Mouse (Mus musculus) ES-Bruce4 (cell line): ENCODE results near the gene 1700012P22Rik. TPM values are rescaled to one million over a fixed set of nuclear protein-coding genes. Genes with fewer than 3 reads are reported as not detected.

ENCODE experiments used
- H3K27ac ChIP-seq: 2 replicates; pipeline ENCODE4 v1.5.1; 2012; ENCODE audit warnings: low read length, inconsistent platforms; ENCODE audit not compliant: insufficient read depth
- H3K27me3 ChIP-seq: 2 replicates; pipeline ENCODE4 v1.6.1; 2012; ENCODE audit warnings: mild to moderate bottlenecking, low read length, inconsistent platforms; ENCODE audit not compliant: control insufficient read depth, poor library complexity, insufficient read depth, severe bottlenecking
- H3K36me3 ChIP-seq: 2 replicates; pipeline ENCODE4 v1.6.1; 2012; ENCODE audit warnings: inconsistent platforms, mild to moderate bottlenecking, low read length, moderate library complexity; ENCODE audit not compliant: control insufficient read depth, poor library complexity, insufficient read depth, severe bottlenecking
- H3K4me1 ChIP-seq: one replicate; pipeline ENCODE4 v1.8.1; 2011; ENCODE audit warnings: low read length; ENCODE audit not compliant: control insufficient read depth, insufficient read depth
- H3K4me3 ChIP-seq: 2 replicates; pipeline ENCODE4 v1.5.1; 2011; ENCODE audit warnings: low read depth, mild to moderate bottlenecking, low read length
- H3K9ac ChIP-seq: 2 replicates; pipeline ENCODE4 v1.6.1; 2012; ENCODE audit warnings: low read depth, mild to moderate bottlenecking, inconsistent platforms; ENCODE audit not compliant: poor library complexity, severe bottlenecking
- H3K9me3 ChIP-seq: replicated peaks from 2 replicates; pipeline ENCODE4 v1.6.1; 2012; ENCODE audit warnings: mild to moderate bottlenecking, low read length, inconsistent platforms; ENCODE audit not compliant: control insufficient read depth, poor library complexity, insufficient read depth, severe bottlenecking
- CTCF ChIP-seq: IDR thresholded peaks from one replicate; pipeline ENCODE4 v1.8.1; 2011; ENCODE audit warnings: low read depth, low read length
- EP300 ChIP-seq: IDR thresholded peaks from 2 replicates; pipeline ENCODE4 v1.6.1; 2011; ENCODE audit warnings: low read depth, low read length; ENCODE audit not compliant: insufficient read depth
- POLR2A ChIP-seq: IDR thresholded peaks from one replicate; pipeline ENCODE4 v1.8.1; 2011; ENCODE audit warnings: low read length; ENCODE audit not compliant: insufficient read depth
- polyA plus RNA-seq: library from polyadenylated mRNA; stranded (reverse); fragments of >200 nt; gene quantifications from 2 replicates; pipeline ENCODE4 v1.2.4, GENCODE M21; 2011; ENCODE audit warnings: low read depth; ENCODE audit not compliant: missing spikeins, insufficient read depth, insufficient read length

The 1700012P22Rik gene
- polyA plus RNA-seq = not detected in 2 replicates

DNA sequence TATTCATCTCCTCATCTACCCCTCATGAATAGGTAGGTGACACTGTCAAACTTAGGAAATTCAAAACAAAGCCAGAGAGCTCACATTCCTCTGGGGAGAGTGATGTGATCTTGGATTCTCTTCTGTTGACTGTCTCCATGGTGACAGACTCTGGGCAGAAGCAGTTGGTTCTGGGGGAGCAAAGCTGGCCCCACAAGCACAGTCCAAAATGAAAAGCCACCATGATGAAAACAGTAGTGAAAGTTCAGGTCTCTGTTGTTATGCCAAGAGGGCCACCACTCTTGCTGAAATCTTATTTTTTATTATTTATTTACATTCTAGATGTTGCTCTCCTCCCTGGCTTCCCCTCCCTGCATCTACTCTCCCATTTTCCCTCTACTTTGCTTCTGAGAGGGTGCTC, at the start of gene 1700012P22Rik:
1700012P22Rik (minus strand) TSS at position 101 of the 400 bp plus-strand sequence.
- no peak within 1 kb of the TSS for H3K4me3 ChIP-seq
- no peaks in the 10 kb centered on the region for H3K9me3 ChIP-seq
- no peaks in the 10 kb centered on the region for H3K36me3 ChIP-seq
- no peaks in the 10 kb centered on the region for H3K4me1 ChIP-seq
- TF ChIP-seq EP300 (no peak), POLR2A (no peak), CTCF (no peak)
- H3K27me3 ChIP-seq = no peaks in the 10 kb centered on the region
- H3K27ac ChIP-seq = no peak within 1 kb of the TSS
- no peak within 1 kb of the TSS for H3K9ac ChIP-seq

DNA sequence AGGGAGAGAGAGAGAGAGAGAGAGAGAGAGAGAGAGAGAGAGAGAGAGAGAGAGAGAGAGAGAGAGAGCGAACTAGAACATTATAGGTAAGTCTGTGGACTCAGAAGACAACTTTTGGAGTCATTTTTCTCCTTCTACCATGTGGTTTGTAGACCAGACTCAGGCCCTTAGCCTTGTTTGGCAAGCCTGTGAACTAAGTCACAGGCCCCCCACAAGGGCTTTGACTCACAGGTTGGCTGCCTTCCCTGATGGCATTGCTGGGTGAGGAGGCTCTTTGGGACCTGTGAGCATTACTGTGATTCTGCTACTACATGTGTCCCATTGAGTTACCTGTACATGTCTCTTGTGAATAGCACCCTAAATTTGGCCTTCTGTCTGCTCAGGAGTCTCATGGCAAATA, 29.5 kb upstream of the 1700012P22Rik start:
- TF ChIP-seq POLR2A (no peak), EP300 (no peak), CTCF (no peak)
- Histone ChIP-seq H3K9ac (no peak overlapping the region), H3K36me3 (no peaks in the 10 kb centered on the region), H3K4me3 (no peak overlapping the region), H3K27ac (no peak overlapping the region), H3K9me3 (no peaks in the 10 kb centered on the region), H3K4me1 (no peaks in the 10 kb centered on the region), H3K27me3 (no peaks in the 10 kb centered on the region)

DNA sequence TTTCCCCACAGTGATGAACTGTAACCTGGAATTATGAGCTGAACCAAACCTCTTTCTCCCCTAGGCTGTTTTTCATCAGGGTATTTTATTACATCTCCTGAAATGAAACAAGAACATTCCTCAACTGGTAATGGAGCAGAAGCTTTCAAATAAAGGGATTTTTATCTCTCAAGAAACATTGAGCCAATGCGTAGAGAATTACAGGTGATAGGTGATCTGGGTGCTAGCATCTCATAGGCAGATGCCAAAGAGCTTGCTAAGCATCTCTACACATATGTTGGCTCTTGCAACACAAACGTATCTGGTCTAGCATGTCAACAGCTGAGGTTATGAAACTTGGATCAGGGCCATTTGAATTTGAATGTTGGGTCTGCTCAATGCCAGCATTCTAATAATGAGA, 26.6 kb upstream of the 1700012P22Rik start:
- Histone ChIP-seq H3K9ac (no peak overlapping the region), H3K36me3 (no peaks in the 10 kb centered on the region), H3K4me1 (no peaks in the 10 kb centered on the region), H3K27ac (no peak overlapping the region), H3K4me3 (no peak overlapping the region), H3K27me3 (no peaks in the 10 kb centered on the region), H3K9me3 (no peaks in the 10 kb centered on the region)
- no peak for TF ChIP-seq POLR2A
- TF ChIP-seq EP300 = no peak
- TF ChIP-seq CTCF = no peak

DNA sequence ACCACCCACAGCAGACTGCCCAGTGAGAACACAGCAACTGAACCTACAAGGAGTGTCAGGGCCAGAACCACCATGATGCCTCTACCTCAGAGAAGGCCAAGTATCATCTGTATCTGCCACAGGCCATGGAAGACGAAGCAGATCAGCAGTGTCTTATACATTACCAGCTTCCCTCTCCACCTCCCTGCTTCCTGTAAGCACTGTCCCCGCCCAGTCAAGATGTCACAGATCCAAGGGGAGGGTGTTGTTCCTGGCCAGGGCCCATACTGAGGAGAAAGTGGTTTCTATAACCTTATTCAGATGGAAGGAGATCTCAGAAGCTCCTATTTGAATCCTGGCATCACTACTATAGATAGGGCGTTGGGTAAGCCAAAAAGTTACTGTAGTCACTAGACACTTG, 25.1 kb upstream of the 1700012P22Rik start, which contains the start of gene Aadacl3:
Aadacl3 (minus strand) TSS at position 101 of the 400 bp plus-strand sequence.
- TF ChIP-seq POLR2A = no peak
- TF ChIP-seq CTCF = no peak
- no peak for TF ChIP-seq EP300

DNA sequence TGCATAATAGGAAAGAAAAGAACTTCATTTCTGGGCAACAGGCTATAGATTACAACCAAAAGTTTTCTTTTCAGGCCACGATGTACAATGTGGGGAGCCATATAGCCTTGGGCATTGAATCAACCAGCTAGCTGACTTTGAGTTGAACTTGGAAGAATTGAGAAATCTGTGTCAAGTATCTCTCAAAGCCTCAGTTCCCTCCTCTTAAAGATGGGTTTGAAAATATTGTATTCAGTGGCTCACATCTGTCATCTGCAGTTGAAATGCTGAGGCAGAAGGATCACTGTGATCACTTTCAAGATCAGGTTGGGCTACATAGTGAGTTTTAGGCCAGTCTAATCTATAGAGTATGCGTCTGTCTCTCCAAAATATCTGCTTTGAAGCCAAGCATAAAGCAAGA, 14.6 kb upstream of the 1700012P22Rik start, which contains the start of gene Gm9944:
Gm9944 (minus strand) TSS at position 101 of the 400 bp plus-strand sequence.
- H3K4me3 ChIP-seq = no peak within 1 kb of the TSS
- H3K27me3 ChIP-seq = no peaks in the 10 kb centered on the region
- H3K9me3 ChIP-seq = no peaks in the 10 kb centered on the region
- TF ChIP-seq CTCF = no peak
- TF ChIP-seq POLR2A = no peak
- H3K9ac ChIP-seq = no peak within 1 kb of the TSS
- no peaks in the 10 kb centered on the region for H3K36me3 ChIP-seq
- no peak within 1 kb of the TSS for H3K27ac ChIP-seq
- no peaks in the 10 kb centered on the region for H3K4me1 ChIP-seq

More for the DNA sequence above, 25.1 kb upstream of the 1700012P22Rik start, which contains the start of gene Aadacl3:
- Histone ChIP-seq H3K9me3 (no peaks in the 10 kb centered on the region), H3K27me3 (no peaks in the 10 kb centered on the region), H3K4me1 (no peaks in the 10 kb centered on the region), H3K36me3 (no peaks in the 10 kb centered on the region), H3K27ac (no peak within 1 kb of the TSS), H3K9ac (no peak within 1 kb of the TSS), H3K4me3 (no peak within 1 kb of the TSS)

DNA sequence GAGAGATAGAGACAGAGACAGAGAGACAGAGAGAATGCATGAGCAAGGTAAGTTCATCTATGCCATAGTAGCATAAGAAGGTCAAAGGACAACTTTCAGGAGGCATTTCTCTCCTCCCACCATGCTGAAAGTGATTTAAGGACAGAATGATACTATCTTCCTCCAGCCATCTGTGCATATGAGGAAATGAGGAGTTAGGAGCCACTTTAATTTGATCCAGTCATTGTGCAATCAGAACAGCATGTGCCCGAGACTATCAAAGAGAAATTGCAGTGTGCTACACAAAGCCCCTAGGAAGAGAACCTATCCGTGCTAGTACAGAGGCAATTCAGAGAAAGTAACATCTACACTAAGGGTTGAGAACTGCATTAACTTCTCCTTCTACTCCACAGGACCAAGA, 10.0 kb upstream of the 1700012P22Rik start:
- Histone ChIP-seq H3K9me3 (no peaks in the 10 kb centered on the region), H3K27me3 (no peaks in the 10 kb centered on the region), H3K4me3 (no peak overlapping the region), H3K36me3 (no peaks in the 10 kb centered on the region), H3K27ac (no peak overlapping the region), H3K9ac (no peak overlapping the region), H3K4me1 (no peaks in the 10 kb centered on the region)
- TF ChIP-seq EP300 (no peak), CTCF (no peak)
